Mouse (Mus musculus): ENCODE results near the gene Pla2g1b. TPM values are rescaled to one million over a fixed set of nuclear protein-coding genes. Genes with fewer than 3 reads are reported as not detected.

The Pla2g1b gene
- polyA plus RNA-seq, 1 experiment from 2014 or later, result not detected

DNA sequence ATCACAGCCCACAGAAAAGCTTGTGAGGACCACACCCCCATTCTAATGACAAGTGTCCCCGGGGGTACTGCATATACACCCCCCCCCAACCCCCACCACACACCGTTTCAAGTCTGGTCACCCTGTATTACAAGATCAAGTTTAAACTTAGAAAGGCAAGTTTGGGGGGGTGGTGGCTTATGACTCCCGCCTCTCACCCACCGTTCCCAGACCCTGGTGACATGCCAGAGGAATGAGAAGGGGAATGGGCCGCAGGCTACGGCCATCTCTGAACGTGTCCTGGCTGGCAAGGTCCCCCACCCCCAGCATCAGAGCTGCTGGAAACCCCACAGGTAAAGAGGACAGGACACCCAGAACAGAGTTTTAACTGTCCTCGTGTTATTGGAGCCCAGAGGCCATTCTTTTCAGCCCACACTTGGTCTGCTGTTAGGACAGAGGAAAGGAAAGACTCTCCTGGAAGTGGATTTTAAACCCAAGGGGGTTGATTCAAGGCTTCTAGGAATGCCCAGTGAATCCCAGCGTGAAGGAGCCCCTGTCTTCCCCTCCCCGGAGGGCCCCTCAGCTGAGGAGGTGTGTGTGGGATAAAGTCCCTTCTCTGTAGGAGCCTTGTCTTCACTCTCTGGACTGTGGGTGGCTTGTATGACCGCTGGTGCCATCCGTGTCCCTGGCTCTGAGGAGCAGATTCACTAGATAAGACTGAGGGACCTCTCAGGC, 41.4 kb downstream of the Pla2g1b start:
- H3K4me3 ChIP-seq (ENCODE audit: low read depth, low read length), result peak overlapping the region; percentile 92
- no peaks in the 10 kb centered on the region for H3K36me3 ChIP-seq (ENCODE audit: control insufficient read depth, insufficient read depth, low read length)
- no peaks in the 10 kb centered on the region for H3K27me3 ChIP-seq (ENCODE audit: control insufficient read depth, insufficient read depth, low read depth, low read length)
- WGBS, result 19% methylated on average over 12 of the region's 12 CpGs
- no peaks in the 10 kb centered on the region for H3K9me3 ChIP-seq (replicated peaks; ENCODE audit: control insufficient read depth, low read length, poor library complexity, severe bottlenecking)
- H3K4me1 ChIP-seq (ENCODE audit: control insufficient read depth, insufficient read depth, low read length), result peaks cover 33% of the 10 kb centered on the region
- peak overlapping the region; percentile 94 for H3K9ac ChIP-seq (ENCODE audit: low read depth, low read length)
- no peak for ATAC-seq
- H3K27ac ChIP-seq (ENCODE audit: low read length), result no peak overlapping the region
- H3K4me2 ChIP-seq (ENCODE audit: low read length), result peak overlapping the region; percentile 92

DNA sequence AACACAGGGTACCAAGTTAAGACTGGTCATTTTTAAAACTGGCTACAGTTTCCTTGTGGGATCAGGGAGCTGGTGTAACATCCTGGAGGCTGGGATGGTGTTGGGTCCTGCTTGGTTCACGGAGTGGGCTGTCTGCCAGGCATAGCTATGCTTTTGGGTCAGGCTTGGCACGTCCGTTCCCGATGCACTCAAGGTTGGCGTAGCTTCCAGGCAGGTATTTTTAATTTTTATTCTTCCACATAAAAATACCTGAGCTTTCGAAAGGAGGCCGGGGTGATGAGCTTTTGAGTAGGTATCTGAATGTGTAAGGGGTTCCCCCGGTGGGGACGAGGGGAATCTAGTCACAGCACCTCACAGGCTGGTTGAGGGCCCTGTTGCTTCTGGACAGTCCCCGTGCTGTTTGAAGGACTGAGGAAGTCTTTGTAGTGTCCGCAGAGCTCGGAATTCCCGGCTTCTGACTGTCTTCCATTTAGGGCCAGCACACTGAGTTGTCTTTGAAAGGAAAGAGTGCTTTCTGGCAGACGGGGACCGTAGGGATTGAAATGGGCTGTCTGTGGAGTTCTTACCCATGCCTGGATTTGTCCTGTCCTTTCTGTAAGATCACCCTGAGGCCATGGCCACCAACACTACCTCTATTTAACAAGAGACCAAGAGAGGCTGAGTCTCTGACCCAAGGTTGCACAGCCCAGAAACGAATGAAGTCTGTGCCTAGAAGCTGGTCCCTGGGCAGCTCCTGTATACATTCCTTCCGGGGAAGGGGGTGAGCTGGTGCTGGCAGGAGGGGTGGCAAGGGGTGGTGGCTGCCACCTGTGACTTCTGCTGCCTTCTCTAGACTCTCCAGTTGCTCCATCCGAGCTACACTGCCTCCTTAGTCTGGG, 42.2 kb downstream of the Pla2g1b start:
- WGBS, result 45% methylated on average over 18 of the region's 18 CpGs
- Histone ChIP-seq H3K27ac (ENCODE audit: low read length) (no peak overlapping the region), H3K4me2 (ENCODE audit: low read length) (peak overlapping the region; percentile 92), H3K27me3 (ENCODE audit: control insufficient read depth, insufficient read depth, low read depth, low read length) (no peaks in the 10 kb centered on the region), H3K9ac (ENCODE audit: low read depth, low read length) (peak overlapping the region; percentile 94), H3K9me3 (replicated peaks; ENCODE audit: control insufficient read depth, low read length, poor library complexity, severe bottlenecking) (no peaks in the 10 kb centered on the region), H3K4me3 (ENCODE audit: low read depth, low read length) (peak overlapping the region; percentile 92), H3K36me3 (ENCODE audit: control insufficient read depth, insufficient read depth, low read length) (no peaks in the 10 kb centered on the region), H3K4me1 (ENCODE audit: control insufficient read depth, insufficient read depth, low read length) (peaks cover 33% of the 10 kb centered on the region)
- ATAC-seq, result no peak

DNA sequence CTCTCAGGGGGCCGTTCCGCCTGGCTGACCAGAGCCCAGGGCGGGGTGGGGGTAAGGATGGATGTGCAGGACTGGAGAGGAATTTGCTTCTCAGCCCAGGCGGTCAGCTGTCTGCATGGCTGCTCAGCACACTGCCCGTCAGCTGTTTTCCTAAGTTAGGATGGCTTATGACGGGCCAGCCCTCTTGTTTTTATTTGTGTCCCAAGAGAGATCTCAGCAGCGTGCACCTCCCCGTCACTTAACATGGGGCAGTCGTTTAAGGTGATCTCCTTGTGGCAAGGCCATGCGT, 42.7 kb downstream of the Pla2g1b start:
- H3K9me3 ChIP-seq (replicated peaks; ENCODE audit: control insufficient read depth, low read length, poor library complexity, severe bottlenecking), result no peaks in the 10 kb centered on the region
- peak overlapping the region; percentile 92 for H3K4me2 ChIP-seq (ENCODE audit: low read length)
- 27% methylated on average over 10 of the region's 10 CpGs for WGBS
- no peaks in the 10 kb centered on the region for H3K27me3 ChIP-seq (ENCODE audit: control insufficient read depth, insufficient read depth, low read depth, low read length)
- peak overlapping the region; percentile 94 for H3K9ac ChIP-seq (ENCODE audit: low read depth, low read length)
- H3K36me3 ChIP-seq (ENCODE audit: control insufficient read depth, insufficient read depth, low read length), result no peaks in the 10 kb centered on the region
- no peak overlapping the region for H3K27ac ChIP-seq (ENCODE audit: low read length)
- peaks cover 33% of the 10 kb centered on the region for H3K4me1 ChIP-seq (ENCODE audit: control insufficient read depth, insufficient read depth, low read length)
- no peak for ATAC-seq
- H3K4me3 ChIP-seq (ENCODE audit: low read depth, low read length), result peak overlapping the region; percentile 92; the same call in 1 of the 2 replicates

DNA sequence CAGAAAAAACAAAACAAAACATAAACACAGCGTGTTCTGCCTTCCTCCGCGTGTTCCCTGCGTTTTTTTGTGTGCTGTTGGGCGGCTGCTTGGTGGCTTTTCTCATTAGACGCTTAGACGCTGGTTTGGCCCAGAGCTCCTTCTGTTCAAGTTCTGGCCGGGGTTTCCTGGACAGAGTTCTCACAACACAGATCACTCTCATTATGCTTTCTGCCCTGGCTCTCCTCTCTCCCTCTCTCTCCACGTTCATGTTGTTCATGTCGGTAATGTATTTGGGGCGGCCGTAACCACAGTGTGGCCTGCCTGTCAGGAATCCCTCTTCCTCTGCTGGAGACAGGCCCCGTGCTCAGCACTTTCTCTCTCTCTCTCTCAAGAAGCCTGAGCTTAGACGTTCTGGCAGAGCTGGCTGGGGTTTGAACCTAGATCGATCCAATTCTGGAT, 43.3 kb downstream of the Pla2g1b start:
- H3K4me1 ChIP-seq (ENCODE audit: control insufficient read depth, insufficient read depth, low read length), result peaks cover 33% of the 10 kb centered on the region
- 39% methylated on average over 15 of the region's 15 CpGs for WGBS
- no peaks in the 10 kb centered on the region for H3K9me3 ChIP-seq (replicated peaks; ENCODE audit: control insufficient read depth, low read length, poor library complexity, severe bottlenecking)
- peak overlapping the region; percentile 41 for H3K9ac ChIP-seq (ENCODE audit: low read depth, low read length)
- no peak overlapping the region for H3K4me3 ChIP-seq (ENCODE audit: low read depth, low read length)
- H3K27me3 ChIP-seq (ENCODE audit: control insufficient read depth, insufficient read depth, low read depth, low read length), result no peaks in the 10 kb centered on the region
- ATAC-seq, result no peak
- no peaks in the 10 kb centered on the region for H3K36me3 ChIP-seq (ENCODE audit: control insufficient read depth, insufficient read depth, low read length)
- H3K27ac ChIP-seq (ENCODE audit: low read length), result 0 out of 2 replicates have a peak overlapping the region, but pooled peaks have one; percentile 28
- peak overlapping the region; percentile 92 for H3K4me2 ChIP-seq (ENCODE audit: low read length)

DNA sequence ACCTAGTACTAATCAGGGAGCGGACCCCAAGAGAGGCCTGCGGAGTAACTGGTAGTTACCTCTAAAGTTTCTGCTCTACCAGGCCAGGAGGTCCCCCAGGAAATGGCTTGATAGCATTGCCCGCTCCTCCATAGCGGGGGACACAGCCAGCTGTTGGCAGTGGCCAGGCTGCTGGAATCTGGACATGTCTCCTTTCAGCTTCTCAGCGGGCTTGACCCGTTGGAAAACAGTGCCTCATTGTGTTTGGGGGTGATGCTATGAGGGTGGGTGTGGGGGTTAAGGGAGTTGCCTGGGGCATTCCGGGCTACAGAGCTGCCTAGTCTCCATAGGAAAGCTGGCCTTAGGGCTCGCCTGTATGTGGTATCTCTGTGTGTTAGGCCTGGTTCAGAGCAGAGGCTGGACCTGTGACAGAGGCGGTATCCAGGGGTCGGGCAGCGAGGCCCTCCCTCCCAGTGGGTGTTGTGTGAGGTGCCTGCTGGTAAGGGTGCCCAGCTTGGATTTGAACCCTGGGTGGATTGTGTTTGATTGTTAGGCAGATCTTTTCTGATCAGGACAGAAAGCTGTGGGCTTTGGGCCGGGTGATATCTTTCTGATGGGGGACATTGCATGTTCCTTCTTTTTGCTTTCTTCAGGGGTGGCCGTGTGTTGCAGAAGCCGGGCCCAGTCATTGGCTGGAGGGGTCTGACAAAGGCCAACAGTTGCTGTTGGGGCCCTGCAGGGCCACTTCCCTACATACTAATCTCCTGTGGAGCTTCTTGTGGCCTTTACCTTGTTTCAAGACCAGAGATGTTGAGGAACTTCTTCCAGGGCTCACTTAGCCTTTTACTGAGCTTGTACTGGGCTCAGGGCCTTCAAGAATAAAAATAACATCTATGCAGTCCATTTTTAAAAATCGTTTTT, 44.0 kb downstream of the Pla2g1b start:
- peak overlapping the region; percentile 41 for H3K9ac ChIP-seq (ENCODE audit: low read depth, low read length)
- H3K4me3 ChIP-seq (ENCODE audit: low read depth, low read length), result no peak overlapping the region
- H3K36me3 ChIP-seq (ENCODE audit: control insufficient read depth, insufficient read depth, low read length), result no peaks in the 10 kb centered on the region
- no peaks in the 10 kb centered on the region for H3K9me3 ChIP-seq (replicated peaks; ENCODE audit: control insufficient read depth, low read length, poor library complexity, severe bottlenecking)
- no peak for ATAC-seq
- H3K27me3 ChIP-seq (ENCODE audit: control insufficient read depth, insufficient read depth, low read depth, low read length), result no peaks in the 10 kb centered on the region
- H3K4me2 ChIP-seq (ENCODE audit: low read length), result peak overlapping the region; percentile 92
- 0 out of 2 replicates have a peak overlapping the region, but pooled peaks have one; percentile 28 for H3K27ac ChIP-seq (ENCODE audit: low read length)
- peaks cover 33% of the 10 kb centered on the region for H3K4me1 ChIP-seq (ENCODE audit: control insufficient read depth, insufficient read depth, low read length)
- WGBS, result 66% methylated on average over 15 of the region's 15 CpGs

DNA sequence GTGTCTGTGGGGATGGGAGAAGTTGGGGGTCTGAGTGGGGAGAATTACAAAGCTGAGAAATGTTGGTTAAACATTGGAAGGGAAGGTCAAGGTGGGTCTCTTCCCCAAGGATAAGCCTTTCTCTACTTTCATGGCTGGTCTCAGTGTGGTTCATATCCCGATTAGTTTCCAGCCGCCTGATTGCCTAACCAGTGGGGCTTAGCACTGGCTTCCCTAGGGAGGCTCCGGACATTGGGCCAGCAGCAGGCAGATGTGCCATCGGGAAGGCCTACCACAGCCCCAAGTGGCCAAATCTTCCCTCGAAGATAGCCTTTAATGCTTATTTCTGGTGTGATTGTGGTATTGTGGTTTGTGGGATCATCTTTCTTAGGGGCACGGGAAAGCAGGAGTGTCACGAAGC, 46.3 kb downstream of the Pla2g1b start:
- no peak for ATAC-seq
- no peak overlapping the region for H3K27ac ChIP-seq (ENCODE audit: low read length)

DNA sequence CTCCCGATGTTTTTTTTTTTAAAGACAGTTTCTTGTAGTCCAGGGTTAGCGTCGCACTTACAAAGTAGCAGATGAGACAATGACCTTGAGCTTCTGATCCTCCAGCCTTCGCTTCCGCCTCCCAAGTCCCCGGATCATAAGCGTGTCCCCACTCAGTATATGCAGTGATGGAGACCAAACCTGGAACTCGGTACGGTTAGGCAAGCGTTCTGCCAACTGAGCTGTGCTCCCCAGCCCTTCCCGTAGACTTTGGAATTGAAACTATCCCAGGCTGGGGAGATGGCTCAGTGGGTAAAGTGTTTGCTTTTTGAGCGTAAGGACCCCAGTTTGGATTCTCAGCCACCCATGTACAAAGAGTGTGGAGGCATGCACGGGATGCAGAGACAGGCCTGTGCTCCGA, 47.2 kb downstream of the Pla2g1b start:
- no peak for ATAC-seq
- H3K27ac ChIP-seq (ENCODE audit: low read length), result no peak overlapping the region
- H3K4me2 ChIP-seq (ENCODE audit: low read length), result no peak overlapping the region
- H3K27me3 ChIP-seq (ENCODE audit: control insufficient read depth, insufficient read depth, low read depth, low read length), result no peaks in the 10 kb centered on the region
- H3K36me3 ChIP-seq (ENCODE audit: control insufficient read depth, insufficient read depth, low read length), result no peaks in the 10 kb centered on the region
- H3K4me3 ChIP-seq (ENCODE audit: low read depth, low read length), result no peak overlapping the region
- H3K9ac ChIP-seq (ENCODE audit: low read depth, low read length), result no peak overlapping the region
- 99% methylated on average over 14 of the region's 14 CpGs for WGBS
- H3K9me3 ChIP-seq (replicated peaks; ENCODE audit: control insufficient read depth, low read length, poor library complexity, severe bottlenecking), result no peaks in the 10 kb centered on the region
- H3K4me1 ChIP-seq (ENCODE audit: control insufficient read depth, insufficient read depth, low read length), result peaks cover 20% of the 10 kb centered on the region

More for the DNA sequence above, 46.3 kb downstream of the Pla2g1b start:
- Histone ChIP-seq H3K9me3 (replicated peaks; ENCODE audit: control insufficient read depth, low read length, poor library complexity, severe bottlenecking) (no peaks in the 10 kb centered on the region), H3K27me3 (ENCODE audit: control insufficient read depth, insufficient read depth, low read depth, low read length) (no peaks in the 10 kb centered on the region), H3K4me2 (ENCODE audit: low read length) (no peak overlapping the region), H3K4me3 (ENCODE audit: low read depth, low read length) (no peak overlapping the region), H3K4me1 (ENCODE audit: control insufficient read depth, insufficient read depth, low read length) (peaks cover 29% of the 10 kb centered on the region), H3K9ac (ENCODE audit: low read depth, low read length) (no peak overlapping the region), H3K36me3 (ENCODE audit: control insufficient read depth, insufficient read depth, low read length) (no peaks in the 10 kb centered on the region)
- WGBS, result 93% methylated on average over 7 of the region's 7 CpGs

DNA sequence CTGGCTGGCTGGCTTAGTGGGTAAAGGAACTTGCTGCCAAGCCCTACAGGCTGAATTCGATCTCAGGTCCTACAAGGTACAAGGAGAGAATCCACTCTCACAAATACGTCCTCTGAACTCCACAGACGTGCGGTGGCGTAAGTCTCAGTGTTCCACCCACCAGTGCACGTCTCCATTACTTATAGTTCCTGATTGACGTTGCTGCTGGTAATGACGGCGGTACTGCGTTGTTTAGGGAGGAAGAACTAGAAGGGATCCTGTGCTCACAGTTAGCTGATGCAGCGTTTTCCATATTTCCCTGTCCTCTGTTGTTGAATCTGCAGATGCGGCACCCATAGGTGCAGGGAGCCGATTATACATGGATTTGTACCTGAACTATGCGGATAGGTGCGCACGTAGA, 47.7 kb downstream of the Pla2g1b start:
- ATAC-seq, result no peak
- Histone ChIP-seq H3K9ac (ENCODE audit: low read depth, low read length) (no peak overlapping the region), H3K4me3 (ENCODE audit: low read depth, low read length) (no peak overlapping the region), H3K36me3 (ENCODE audit: control insufficient read depth, insufficient read depth, low read length) (no peaks in the 10 kb centered on the region), H3K4me1 (ENCODE audit: control insufficient read depth, insufficient read depth, low read length) (peaks cover 15% of the 10 kb centered on the region), H3K27me3 (ENCODE audit: control insufficient read depth, insufficient read depth, low read depth, low read length) (no peaks in the 10 kb centered on the region), H3K27ac (ENCODE audit: low read length) (no peak overlapping the region), H3K4me2 (ENCODE audit: low read length) (no peak overlapping the region), H3K9me3 (replicated peaks; ENCODE audit: control insufficient read depth, low read length, poor library complexity, severe bottlenecking) (no peaks in the 10 kb centered on the region)
- 94% methylated on average over 16 of the region's 16 CpGs for WGBS
